Mouse (Mus musculus): Measurements from ENCODE around the gene Brinp3. TPM values are rescaled to one million over a fixed set of nuclear protein-coding genes. Genes with fewer than 3 reads are reported as not detected.
"Not testable (repeated sequence)": the region's sequence is repeated elsewhere in the genome, so short reads cannot be mapped to it uniquely, and the experiment has no call there.

Gene Brinp3
- polyA plus RNA-seq, 1 experiment from 2014 or later = 2.2 TPM

- ATAC-seq (ENCODE audit: low FRiP score, low read depth) = no peak
- Histone ChIP-seq H3K4me2 (replicated peaks) (no peak overlapping the region), H3K36me3 (no peaks in the 10 kb centered on the region), H3K9ac (replicated peaks) (no peak overlapping the region), H3K4me1 (no peaks in the 10 kb centered on the region), H3K4me3 (no peak overlapping the region), H3K27me3 (no peaks in the 10 kb centered on the region), H3K27ac (replicated peaks) (no peak overlapping the region), H3K9me3 (no peaks in the 10 kb centered on the region)
- 83% methylated on average over 3 of the region's 3 CpGs for WGBS
Observed at GRCm38 (mm10) chr1:146562144-146562543, 67.6 kb downstream of the Brinp3 start.

GRCm38 (mm10) chr1:146584181-146584580 is 89.6 kb downstream of the Brinp3 start:
- WGBS = 71% methylated on average over 7 of the region's 7 CpGs
- ATAC-seq (ENCODE audit: low FRiP score, low read depth) = no peak

GRCm38 (mm10) chr1:146632895-146633294 is 138.3 kb downstream of the Brinp3 start:
- Histone ChIP-seq H3K9me3 (no peaks in the 10 kb centered on the region), H3K4me1 (no peaks in the 10 kb centered on the region), H3K4me3 (no peak overlapping the region), H3K27ac (replicated peaks) (no peak overlapping the region), H3K36me3 (no peaks in the 10 kb centered on the region), H3K4me2 (replicated peaks) (no peak overlapping the region), H3K9ac (replicated peaks) (no peak overlapping the region), H3K27me3 (no peaks in the 10 kb centered on the region)
- no peak for ATAC-seq (ENCODE audit: low FRiP score, low read depth)
- WGBS = 76% methylated on average over 2 of the region's 2 CpGs

More at GRCm38 (mm10) chr1:146584181-146584580, 89.6 kb downstream of the Brinp3 start:
- Histone ChIP-seq H3K4me3 (no peak overlapping the region), H3K4me2 (replicated peaks) (no peak overlapping the region), H3K9ac (replicated peaks) (no peak overlapping the region), H3K36me3 (no peaks in the 10 kb centered on the region), H3K27ac (replicated peaks) (no peak overlapping the region), H3K4me1 (no peaks in the 10 kb centered on the region), H3K27me3 (no peaks in the 10 kb centered on the region), H3K9me3 (no peaks in the 10 kb centered on the region)

GRCm38 (mm10) chr1:146657214-146657613 is 162.7 kb downstream of the Brinp3 start:
- H3K27me3 ChIP-seq = no peaks in the 10 kb centered on the region
- H3K9ac ChIP-seq (replicated peaks) = no peak overlapping the region
- no peaks in the 10 kb centered on the region for H3K4me1 ChIP-seq
- no peak overlapping the region for H3K4me2 ChIP-seq (replicated peaks)
- H3K36me3 ChIP-seq = no peaks in the 10 kb centered on the region
- no peak overlapping the region for H3K27ac ChIP-seq (replicated peaks)
- no peak overlapping the region for H3K4me3 ChIP-seq
- WGBS = 73% methylated on average over 4 of the region's 4 CpGs
- no peak for ATAC-seq (ENCODE audit: low FRiP score, low read depth)
- no peaks in the 10 kb centered on the region for H3K9me3 ChIP-seq

GRCm38 (mm10) chr1:146700724-146701123 is 206.2 kb downstream of the Brinp3 start:
- Histone ChIP-seq H3K4me2 (replicated peaks) (no peak overlapping the region), H3K27ac (replicated peaks) (no peak overlapping the region), H3K27me3 (no peaks in the 10 kb centered on the region), H3K9me3 (no peaks in the 10 kb centered on the region), H3K4me3 (no peak overlapping the region), H3K36me3 (no peaks in the 10 kb centered on the region), H3K9ac (replicated peaks) (no peak overlapping the region), H3K4me1 (no peaks in the 10 kb centered on the region)
- 82% methylated on average over 4 of the region's 4 CpGs for WGBS
- no peak for ATAC-seq (ENCODE audit: low FRiP score, low read depth)

GRCm38 (mm10) chr1:146719556-146719955 is 225.0 kb downstream of the Brinp3 start:
- H3K4me3 ChIP-seq = no peak overlapping the region
- H3K9ac ChIP-seq (replicated peaks) = no peak overlapping the region
- 80% methylated on average over 3 of the region's 3 CpGs for WGBS
- H3K36me3 ChIP-seq = no peaks in the 10 kb centered on the region
- H3K27ac ChIP-seq (replicated peaks) = no peak overlapping the region
- no peaks in the 10 kb centered on the region for H3K9me3 ChIP-seq
- H3K27me3 ChIP-seq = no peaks in the 10 kb centered on the region
- no peaks in the 10 kb centered on the region for H3K4me1 ChIP-seq
- no peak overlapping the region for H3K4me2 ChIP-seq (replicated peaks)
- no peak for ATAC-seq (ENCODE audit: low FRiP score, low read depth)

- Histone ChIP-seq H3K4me3 (peak overlapping the region; percentile 42), H3K4me2 (replicated peaks) (peak overlapping the region; percentile 54)
- H3K9ac ChIP-seq (replicated peaks); H3K27me3 ChIP-seq; H3K4me1 ChIP-seq; H3K27ac ChIP-seq (replicated peaks); H3K9me3 ChIP-seq; H3K36me3 ChIP-seq: not testable (repeated sequence)
- 5% methylated on average over 34 of the region's 35 CpGs for WGBS
- ATAC-seq (ENCODE audit: low FRiP score, low read depth) = peak; percentile 99
Observed at GRCm38 (mm10) chr1:146724784-146725513, 230.4 kb downstream of the Brinp3 start.

GRCm38 (mm10) chr1:146751066-146751465 is 256.5 kb downstream of the Brinp3 start:
- no peak for ATAC-seq (ENCODE audit: low FRiP score, low read depth)
- no peak overlapping the region for H3K4me2 ChIP-seq (replicated peaks)
- H3K9me3 ChIP-seq = no peaks in the 10 kb centered on the region
- no peaks in the 10 kb centered on the region for H3K27me3 ChIP-seq
- H3K4me1 ChIP-seq = no peaks in the 10 kb centered on the region
- no peaks in the 10 kb centered on the region for H3K36me3 ChIP-seq
- no peak overlapping the region for H3K9ac ChIP-seq (replicated peaks)
- H3K27ac ChIP-seq (replicated peaks) = no peak overlapping the region
- H3K4me3 ChIP-seq = no peak overlapping the region

- 57% methylated on average over 4 of the region's 4 CpGs for WGBS
- ATAC-seq (ENCODE audit: low FRiP score, low read depth) = no peak
Observed at GRCm38 (mm10) chr1:146783259-146783658, 288.7 kb downstream of the Brinp3 start.

GRCm38 (mm10) chr1:146787236-146787635 is 292.7 kb downstream of the Brinp3 start:
- Histone ChIP-seq H3K36me3 (no peaks in the 10 kb centered on the region), H3K9ac (replicated peaks) (no peak overlapping the region), H3K9me3 (no peaks in the 10 kb centered on the region), H3K4me1 (no peaks in the 10 kb centered on the region), H3K4me3 (no peak overlapping the region), H3K27ac (replicated peaks) (no peak overlapping the region), H3K27me3 (no peaks in the 10 kb centered on the region), H3K4me2 (replicated peaks) (no peak overlapping the region)
- ATAC-seq (ENCODE audit: low FRiP score, low read depth) = no peak
- WGBS = 87% methylated on average over 2 of the region's 2 CpGs

More at GRCm38 (mm10) chr1:146783259-146783658, 288.7 kb downstream of the Brinp3 start:
- H3K4me3 ChIP-seq = no peak overlapping the region
- H3K9ac ChIP-seq (replicated peaks) = no peak overlapping the region
- H3K4me1 ChIP-seq = no peaks in the 10 kb centered on the region
- no peak overlapping the region for H3K27ac ChIP-seq (replicated peaks)
- no peak overlapping the region for H3K4me2 ChIP-seq (replicated peaks)
- H3K27me3 ChIP-seq = no peaks in the 10 kb centered on the region
- no peaks in the 10 kb centered on the region for H3K9me3 ChIP-seq
- H3K36me3 ChIP-seq = no peaks in the 10 kb centered on the region

- no peak for ATAC-seq (ENCODE audit: low FRiP score, low read depth)
- no peaks in the 10 kb centered on the region for H3K4me1 ChIP-seq
Observed at GRCm38 (mm10) chr1:146792826-146793225, 298.3 kb downstream of the Brinp3 start.

GRCm38 (mm10) chr1:146799986-146800553 is 305.5 kb downstream of the Brinp3 start:
- Histone ChIP-seq H3K36me3 (no peaks in the 10 kb centered on the region), H3K4me3 (no peak overlapping the region), H3K9me3 (no peaks in the 10 kb centered on the region), H3K27ac (replicated peaks) (no peak overlapping the region), H3K27me3 (no peaks in the 10 kb centered on the region), H3K9ac (replicated peaks) (no peak overlapping the region), H3K4me2 (replicated peaks) (no peak overlapping the region), H3K4me1 (no peaks in the 10 kb centered on the region)
- ATAC-seq (ENCODE audit: low FRiP score, low read depth) = no peak
- WGBS = 86% methylated on average over 6 of the region's 6 CpGs

More at GRCm38 (mm10) chr1:146792826-146793225, 298.3 kb downstream of the Brinp3 start:
- no peak overlapping the region for H3K9ac ChIP-seq (replicated peaks)
- no peaks in the 10 kb centered on the region for H3K9me3 ChIP-seq
- no peak overlapping the region for H3K4me3 ChIP-seq
- H3K36me3 ChIP-seq = no peaks in the 10 kb centered on the region
- H3K4me2 ChIP-seq (replicated peaks) = no peak overlapping the region
- H3K27me3 ChIP-seq = no peaks in the 10 kb centered on the region
- H3K27ac ChIP-seq (replicated peaks) = no peak overlapping the region

All from midbrain, embryonic 12.5 days (tissue).